Mouse (Mus musculus) T-helper 2 cell (primary cell): ENCODE data around the gene Sertad4.

Source experiments
- in situ Hi-C: fragments of 300-600 bp; cut with MboI, MseI; formaldehyde crosslinking; loops from one replicate; pipeline ENCODE4 v1.15.1; 2025; ENCODE audit warnings: high pct_unique_total_duplicates

Sertad4 gene

GRCm38 (mm10) chr1:192855474-192856230 is at the start of gene Sertad4:
Sertad4 (minus strand) TSS chr1:192855756.
- in situ Hi-C loops, result no loop called here

- in situ Hi-C loops, result no loop called here
Measured at GRCm38 (mm10) chr1:192901516-192901915, 46.0 kb upstream of the Sertad4 start.

- in situ Hi-C loops, result no loop called here
Measured at GRCm38 (mm10) chr1:192900913-192901312, 45.4 kb upstream of the Sertad4 start.

GRCm38 (mm10) chr1:192898742-192899141 is 43.2 kb upstream of the Sertad4 start:
- in situ Hi-C loops, result no loop called here

- in situ Hi-C loops, result no loop called here
Measured at GRCm38 (mm10) chr1:192897218-192897617, 41.7 kb upstream of the Sertad4 start.

GRCm38 (mm10) chr1:192896076-192896475 is 40.5 kb upstream of the Sertad4 start:
- in situ Hi-C loops, result no loop called here

GRCm38 (mm10) chr1:192890716-192891115 is 35.2 kb upstream of the Sertad4 start:
- in situ Hi-C loops, result no loop called here

- in situ Hi-C loops, result no loop called here
Measured at GRCm38 (mm10) chr1:192882617-192883295, 27.2 kb upstream of the Sertad4 start.

GRCm38 (mm10) chr1:192880130-192880529 is 24.6 kb upstream of the Sertad4 start:
- in situ Hi-C loops, result no loop called here

GRCm38 (mm10) chr1:192879086-192879580 is 23.6 kb upstream of the Sertad4 start:
- in situ Hi-C loops, result loop anchor here (10.0 kb wide), 1 partner anchor 354 kb away; no protein-coding TSS in a partner anchor

- in situ Hi-C loops, result loop anchor here (10.0 kb wide), 1 partner anchor 348 kb away; no protein-coding TSS in a partner anchor
Measured at GRCm38 (mm10) chr1:192872841-192873240, 17.3 kb upstream of the Sertad4 start.

GRCm38 (mm10) chr1:192869761-192870160 is 14.2 kb upstream of the Sertad4 start:
- in situ Hi-C loops, result loop anchor here (10.0 kb wide), 1 partner anchor 345 kb away; no protein-coding TSS in a partner anchor

GRCm38 (mm10) chr1:192864440-192864839 is 8.9 kb upstream of the Sertad4 start:
- in situ Hi-C loops, result no loop called here

- in situ Hi-C loops, result no loop called here
Measured at GRCm38 (mm10) chr1:192861305-192861960, 5.9 kb upstream of the Sertad4 start.

- in situ Hi-C loops, result no loop called here
Measured at GRCm38 (mm10) chr1:192860273-192860672, 4.7 kb upstream of the Sertad4 start.

- in situ Hi-C loops, result no loop called here
Measured at GRCm38 (mm10) chr1:192857582-192857981, 2.0 kb upstream of the Sertad4 start.

GRCm38 (mm10) chr1:192856931-192857330 is 1.4 kb upstream of the Sertad4 start:
- in situ Hi-C loops, result no loop called here

- in situ Hi-C loops, result no loop called here
Measured at GRCm38 (mm10) chr1:192856411-192856810, 855 bp upstream of the Sertad4 start.

- in situ Hi-C loops, result no loop called here
Measured at GRCm38 (mm10) chr1:192854819-192855271, 711 bp downstream of the Sertad4 start.

GRCm38 (mm10) chr1:192853988-192854818 is 1.4 kb downstream of the Sertad4 start:
- in situ Hi-C loops, result no loop called here

GRCm38 (mm10) chr1:192853429-192853828 is 2.1 kb downstream of the Sertad4 start:
- in situ Hi-C loops, result no loop called here
